Mouse (Mus musculus): ENCODE measurements around the gene Cds2. TPM values are rescaled to one million over a fixed set of nuclear protein-coding genes. Genes with fewer than 3 reads are reported as not detected.

Cds2 gene
- polyA plus RNA-seq, 1 experiment, result 74.3 TPM

DNA sequence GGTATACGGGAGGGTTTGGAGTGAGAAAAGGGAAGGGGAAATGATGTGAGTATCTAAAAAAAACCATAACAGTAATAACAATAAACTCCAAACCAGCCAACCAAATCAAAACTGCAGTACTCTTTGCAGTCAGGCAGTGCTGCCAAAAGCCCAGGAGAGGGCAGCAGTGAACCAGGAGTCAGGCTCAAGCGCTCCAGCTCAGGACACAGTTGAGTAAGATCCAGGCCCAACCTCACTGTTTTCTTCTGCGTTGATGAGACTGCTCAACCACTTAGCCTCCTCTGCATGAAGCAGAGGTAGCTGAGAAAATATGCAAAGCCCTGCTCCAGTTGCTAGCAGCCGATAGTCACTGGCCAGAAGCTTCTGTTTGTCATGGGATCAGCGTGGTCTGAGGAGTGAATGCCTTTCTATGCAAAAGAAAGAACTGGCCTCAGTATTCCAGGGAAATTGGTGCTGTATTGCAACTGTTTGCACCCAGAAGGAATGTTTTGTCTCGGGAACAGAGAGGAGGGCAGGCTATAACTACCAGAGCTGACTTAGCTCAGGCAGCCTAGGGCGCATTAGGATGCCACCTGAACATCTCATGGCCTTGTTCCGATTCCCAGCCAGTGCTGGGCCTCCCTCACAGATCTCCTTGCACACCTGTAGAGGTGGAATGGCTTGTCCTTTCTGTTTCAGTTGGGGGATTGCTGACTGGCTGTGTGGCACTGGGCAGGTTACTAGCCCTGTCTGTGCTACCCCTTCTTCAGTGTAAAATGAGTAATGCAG is 53.3 kb downstream of the Cds2 start:
- Histone ChIP-seq H3K9ac (ENCODE audit: low read depth, poor library complexity, severe bottlenecking) (no peak overlapping the region), H3K4me1 (ENCODE audit: control insufficient read depth, insufficient read depth, low read length) (no peaks in the 10 kb centered on the region), H3K27ac (ENCODE audit: insufficient read depth, low read length) (no peak overlapping the region), H3K9me3 (replicated peaks; ENCODE audit: control insufficient read depth, insufficient read depth, low read length, poor library complexity, severe bottlenecking) (no peaks in the 10 kb centered on the region), H3K4me3 (ENCODE audit: low read depth, low read length) (no peak overlapping the region), H3K27me3 (ENCODE audit: control insufficient read depth, insufficient read depth, low read length, poor library complexity, severe bottlenecking) (no peaks in the 10 kb centered on the region), H3K36me3 (ENCODE audit: control insufficient read depth, insufficient read depth, low read length, poor library complexity, severe bottlenecking) (no peaks in the 10 kb centered on the region)
- TF ChIP-seq POLR2A (IDR thresholded peaks at IDR 0.05; ENCODE audit: insufficient read depth, low read length) (no peak), CTCF (IDR thresholded peaks at IDR 0.05; ENCODE audit: low read depth, low read length) (peak; percentile 89), EP300 (IDR thresholded peaks at IDR 0.05; ENCODE audit: insufficient read depth, low read depth, low read length) (0 out of 2 replicates have a peak, but pooled peaks have one; percentile 18)

GRCm38 (mm10) chr2:132317178-132317577 is 54.2 kb downstream of the Cds2 start:
- TF ChIP-seq POLR2A (IDR thresholded peaks at IDR 0.05; ENCODE audit: insufficient read depth, low read length), result no peak
- no peak overlapping the region for H3K9ac ChIP-seq (ENCODE audit: low read depth, poor library complexity, severe bottlenecking)
- H3K4me3 ChIP-seq (ENCODE audit: low read depth, low read length), result no peak overlapping the region
- H3K36me3 ChIP-seq (ENCODE audit: control insufficient read depth, insufficient read depth, low read length, poor library complexity, severe bottlenecking), result no peaks in the 10 kb centered on the region
- H3K27ac ChIP-seq (ENCODE audit: insufficient read depth, low read length), result no peak overlapping the region
- H3K4me1 ChIP-seq (ENCODE audit: control insufficient read depth, insufficient read depth, low read length), result no peaks in the 10 kb centered on the region
- no peaks in the 10 kb centered on the region for H3K9me3 ChIP-seq (replicated peaks; ENCODE audit: control insufficient read depth, insufficient read depth, low read length, poor library complexity, severe bottlenecking)
- no peaks in the 10 kb centered on the region for H3K27me3 ChIP-seq (ENCODE audit: control insufficient read depth, insufficient read depth, low read length, poor library complexity, severe bottlenecking)

DNA sequence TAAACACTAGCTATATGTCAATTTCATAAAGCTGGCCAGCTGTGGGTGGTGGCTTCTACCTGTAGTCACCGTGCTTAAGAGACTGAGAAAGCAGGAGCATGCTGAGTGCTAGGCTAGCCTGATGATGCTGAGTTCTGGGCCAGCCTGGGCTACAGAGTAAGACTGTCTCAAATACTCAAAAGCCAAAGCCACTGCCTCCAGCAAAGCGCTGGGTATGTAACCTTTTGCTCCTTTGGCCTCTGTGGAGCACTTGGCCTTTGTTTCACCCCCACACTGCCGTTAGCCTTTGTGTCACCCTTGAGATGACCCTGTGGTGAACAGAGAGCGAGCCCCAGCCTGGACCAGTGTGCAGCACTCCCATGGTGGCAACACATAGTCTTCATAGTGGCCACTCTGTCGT is 57.6 kb downstream of the Cds2 start:
- Histone ChIP-seq H3K27ac (ENCODE audit: insufficient read depth, low read length) (no peak overlapping the region), H3K9ac (ENCODE audit: low read depth, poor library complexity, severe bottlenecking) (no peak overlapping the region), H3K36me3 (ENCODE audit: control insufficient read depth, insufficient read depth, low read length, poor library complexity, severe bottlenecking) (no peaks in the 10 kb centered on the region), H3K4me3 (ENCODE audit: low read depth, low read length) (no peak overlapping the region), H3K27me3 (ENCODE audit: control insufficient read depth, insufficient read depth, low read length, poor library complexity, severe bottlenecking) (no peaks in the 10 kb centered on the region), H3K4me1 (ENCODE audit: control insufficient read depth, insufficient read depth, low read length) (no peaks in the 10 kb centered on the region), H3K9me3 (replicated peaks; ENCODE audit: control insufficient read depth, insufficient read depth, low read length, poor library complexity, severe bottlenecking) (no peaks in the 10 kb centered on the region)
- no peak for TF ChIP-seq EP300 (IDR thresholded peaks at IDR 0.05; ENCODE audit: insufficient read depth, low read depth, low read length)
- no peak for TF ChIP-seq POLR2A (IDR thresholded peaks at IDR 0.05; ENCODE audit: insufficient read depth, low read length)
- TF ChIP-seq CTCF (IDR thresholded peaks at IDR 0.05; ENCODE audit: low read depth, low read length), result no peak

DNA sequence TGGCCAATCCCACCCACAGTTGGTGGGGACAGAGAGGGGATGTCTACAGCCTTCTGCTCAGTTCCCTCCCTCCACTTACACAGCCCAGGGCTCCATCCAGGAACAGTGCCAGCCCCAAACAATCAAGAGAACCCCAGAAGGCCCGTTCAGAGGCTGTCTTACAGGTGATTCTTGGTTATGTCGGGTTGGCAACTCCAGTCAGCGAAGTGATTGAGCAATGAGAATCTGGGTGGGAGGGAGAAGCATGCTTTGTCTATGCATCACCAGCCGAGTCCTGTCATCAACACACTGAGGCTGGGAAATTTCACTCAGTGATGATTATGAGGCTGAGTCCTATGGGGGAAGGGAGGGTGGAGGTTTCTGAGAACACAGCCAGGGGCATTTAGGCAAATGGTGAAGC is 60.6 kb downstream of the Cds2 start:
- no peak overlapping the region for H3K4me3 ChIP-seq (ENCODE audit: low read depth, low read length)
- no peak overlapping the region for H3K27ac ChIP-seq (ENCODE audit: insufficient read depth, low read length)
- no peaks in the 10 kb centered on the region for H3K9me3 ChIP-seq (replicated peaks; ENCODE audit: control insufficient read depth, insufficient read depth, low read length, poor library complexity, severe bottlenecking)
- no peaks in the 10 kb centered on the region for H3K36me3 ChIP-seq (ENCODE audit: control insufficient read depth, insufficient read depth, low read length, poor library complexity, severe bottlenecking)
- no peaks in the 10 kb centered on the region for H3K4me1 ChIP-seq (ENCODE audit: control insufficient read depth, insufficient read depth, low read length)
- H3K27me3 ChIP-seq (ENCODE audit: control insufficient read depth, insufficient read depth, low read length, poor library complexity, severe bottlenecking), result no peaks in the 10 kb centered on the region
- no peak overlapping the region for H3K9ac ChIP-seq (ENCODE audit: low read depth, poor library complexity, severe bottlenecking)
- TF ChIP-seq EP300 (IDR thresholded peaks at IDR 0.05; ENCODE audit: insufficient read depth, low read depth, low read length) (no peak), CTCF (IDR thresholded peaks at IDR 0.05; ENCODE audit: low read depth, low read length) (no peak), POLR2A (IDR thresholded peaks at IDR 0.05; ENCODE audit: insufficient read depth, low read length) (no peak)

DNA sequence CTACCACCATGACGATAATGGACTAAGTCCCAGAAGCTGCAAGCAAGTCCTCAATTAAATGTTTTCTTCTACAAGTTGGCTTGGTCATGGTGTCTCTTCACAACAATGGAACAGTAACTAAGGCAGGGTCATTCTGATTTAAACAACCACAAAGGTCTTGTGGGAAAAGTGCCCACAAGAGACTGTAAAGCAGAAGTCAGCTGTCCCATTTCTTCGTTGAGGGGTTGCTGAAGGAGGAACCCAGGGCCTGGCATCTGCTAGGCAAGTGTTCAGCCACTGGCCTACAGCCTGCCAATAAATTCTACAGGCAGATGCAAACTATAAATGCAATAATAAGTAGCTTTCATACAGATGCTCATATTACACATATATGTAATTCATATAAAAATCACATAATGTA is 74.3 kb downstream of the Cds2 start:
- no peaks in the 10 kb centered on the region for H3K4me1 ChIP-seq (ENCODE audit: control insufficient read depth, insufficient read depth, low read length)
- no peaks in the 10 kb centered on the region for H3K36me3 ChIP-seq (ENCODE audit: control insufficient read depth, insufficient read depth, low read length, poor library complexity, severe bottlenecking)
- TF ChIP-seq CTCF (IDR thresholded peaks at IDR 0.05; ENCODE audit: low read depth, low read length), result no peak
- no peak for TF ChIP-seq POLR2A (IDR thresholded peaks at IDR 0.05; ENCODE audit: insufficient read depth, low read length)
- TF ChIP-seq EP300 (IDR thresholded peaks at IDR 0.05; ENCODE audit: insufficient read depth, low read depth, low read length), result no peak
- H3K9me3 ChIP-seq (replicated peaks; ENCODE audit: control insufficient read depth, insufficient read depth, low read length, poor library complexity, severe bottlenecking), result peaks cover under 1% of the 10 kb centered on the region; the same call in 1 of the 2 replicates
- no peak overlapping the region for H3K4me3 ChIP-seq (ENCODE audit: low read depth, low read length)
- no peak overlapping the region for H3K9ac ChIP-seq (ENCODE audit: low read depth, poor library complexity, severe bottlenecking)
- no peak overlapping the region for H3K27ac ChIP-seq (ENCODE audit: insufficient read depth, low read length)
- no peaks in the 10 kb centered on the region for H3K27me3 ChIP-seq (ENCODE audit: control insufficient read depth, insufficient read depth, low read length, poor library complexity, severe bottlenecking)

DNA sequence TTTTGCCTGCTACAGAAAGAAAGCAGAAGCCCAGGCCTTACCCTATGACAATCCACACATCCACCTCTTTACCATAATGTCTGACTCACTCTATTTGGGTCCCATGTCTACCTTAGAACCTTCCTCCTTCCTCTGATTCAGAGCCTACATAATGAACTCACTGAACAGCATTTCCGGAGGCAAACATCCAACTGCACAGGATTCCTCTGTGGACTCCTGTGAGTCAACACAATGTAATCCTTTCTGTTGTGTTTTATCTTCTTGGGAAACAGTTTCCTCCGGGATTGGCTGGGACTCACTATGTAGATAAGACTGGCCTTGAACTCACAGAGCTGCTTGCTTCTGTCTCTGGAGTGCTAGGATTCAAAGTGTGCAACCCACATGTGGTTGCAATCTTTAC is 77.4 kb downstream of the Cds2 start:
- H3K27me3 ChIP-seq (ENCODE audit: control insufficient read depth, insufficient read depth, low read length, poor library complexity, severe bottlenecking), result no peaks in the 10 kb centered on the region
- H3K4me3 ChIP-seq (ENCODE audit: low read depth, low read length), result no peak overlapping the region
- no peak for TF ChIP-seq EP300 (IDR thresholded peaks at IDR 0.05; ENCODE audit: insufficient read depth, low read depth, low read length)
- TF ChIP-seq CTCF (IDR thresholded peaks at IDR 0.05; ENCODE audit: low read depth, low read length), result no peak
- TF ChIP-seq POLR2A (IDR thresholded peaks at IDR 0.05; ENCODE audit: insufficient read depth, low read length), result no peak
- no peak overlapping the region for H3K27ac ChIP-seq (ENCODE audit: insufficient read depth, low read length)
- H3K9ac ChIP-seq (ENCODE audit: low read depth, poor library complexity, severe bottlenecking), result no peak overlapping the region
- H3K9me3 ChIP-seq (replicated peaks; ENCODE audit: control insufficient read depth, insufficient read depth, low read length, poor library complexity, severe bottlenecking), result peaks cover 3% of the 10 kb centered on the region; the same call in 1 of the 2 replicates
- H3K4me1 ChIP-seq (ENCODE audit: control insufficient read depth, insufficient read depth, low read length), result no peaks in the 10 kb centered on the region
- H3K36me3 ChIP-seq (ENCODE audit: control insufficient read depth, insufficient read depth, low read length, poor library complexity, severe bottlenecking), result no peaks in the 10 kb centered on the region

All from ES-Bruce4 (cell line).